Mouse (Mus musculus) layer of hippocampus, postnatal 25 days (tissue): ENCODE measurements around the gene Frmpd4. TPM values are rescaled to one million over a fixed set of nuclear protein-coding genes. Genes with fewer than 3 reads are reported as not detected.

Experiments
- DNase-seq, 2 experiments: peaks; one replicate each; pipeline ENCODE4 v3.0.0; 2022; ENCODE audit warnings: mixed read lengths in 2 of 2, low spot score in 1 of 2; ENCODE audit errors: extremely low spot score in 1 of 2
- total RNA-seq, 2 experiments: library from RNA; stranded (reverse); gene quantifications; 2 replicates each; pipeline ENCODE4 v1.2.3; 2021

Gene Frmpd4
- total RNA-seq: 10 to 100 TPM; 46.7 to 48.3 TPM

- no peak for DNase-seq
These were observed at the start of gene Frmpd4 for GRCm38 (mm10) chrX:168577131-168577530. Gene Frmpd4, minus strand, starts transcription at chrX:168577231.

- DNase-seq: no peak
These were observed 18.2 kb upstream of the Frmpd4 start for GRCm38 (mm10) chrX:168595193-168595592.

- DNase-seq: no peak
These were observed 7.3 kb upstream of the Frmpd4 start for GRCm38 (mm10) chrX:168584303-168584702.

GRCm38 (mm10) chrX:168571808-168572207 lies 5.2 kb downstream of the Frmpd4 start:
- DNase-seq: no peak

GRCm38 (mm10) chrX:168569231-168569630 lies 7.8 kb downstream of the Frmpd4 start:
- no peak for DNase-seq

- no peak for DNase-seq
These were observed 71.8 kb downstream of the Frmpd4 start for GRCm38 (mm10) chrX:168505254-168505653.

- no peak for DNase-seq
These were observed 121.8 kb downstream of the Frmpd4 start for GRCm38 (mm10) chrX:168455233-168455632.

GRCm38 (mm10) chrX:168431206-168431605 lies 145.8 kb downstream of the Frmpd4 start:
- DNase-seq: no peak

- DNase-seq: peak; percentile 16 to 23
These were observed 147.2 kb downstream of the Frmpd4 start for GRCm38 (mm10) chrX:168429814-168430213.

- DNase-seq: no peak
These were observed 161.6 kb downstream of the Frmpd4 start for GRCm38 (mm10) chrX:168415403-168415802.

- DNase-seq: no peak
These were observed 173.5 kb downstream of the Frmpd4 start for GRCm38 (mm10) chrX:168403512-168403911.

- DNase-seq: no peak
These were observed 226.6 kb downstream of the Frmpd4 start for GRCm38 (mm10) chrX:168350431-168350830.

- no peak for DNase-seq
These were observed 227.5 kb downstream of the Frmpd4 start for GRCm38 (mm10) chrX:168349320-168350225.

GRCm38 (mm10) chrX:168338212-168338611 lies 238.8 kb downstream of the Frmpd4 start:
- DNase-seq: no peak

- no peak for DNase-seq
These were observed 251.9 kb downstream of the Frmpd4 start for GRCm38 (mm10) chrX:168325161-168325560.

- no peak for DNase-seq
These were observed 264.9 kb downstream of the Frmpd4 start for GRCm38 (mm10) chrX:168312158-168312557.

GRCm38 (mm10) chrX:168310143-168310542 lies 266.9 kb downstream of the Frmpd4 start:
- DNase-seq: no peak

- no peak for DNase-seq
These were observed 284.5 kb downstream of the Frmpd4 start for GRCm38 (mm10) chrX:168292506-168292905.

GRCm38 (mm10) chrX:168207034-168207433 lies 370.0 kb downstream of the Frmpd4 start:
- no peak for DNase-seq

GRCm38 (mm10) chrX:168191944-168192343 lies 385.1 kb downstream of the Frmpd4 start:
- DNase-seq: peak in 1 of 2 experiments; percentile 20

GRCm38 (mm10) chrX:168189563-168189962 lies 387.5 kb downstream of the Frmpd4 start:
- no peak for DNase-seq

GRCm38 (mm10) chrX:168163001-168163400 lies 414.0 kb downstream of the Frmpd4 start:
- no peak for DNase-seq
